Mouse (Mus musculus) common myeloid progenitor, adult 5-6 weeks (primary cell): ENCODE measurements around the gene B3galnt1. TPM values are rescaled to one million over a fixed set of nuclear protein-coding genes. Genes with fewer than 3 reads are reported as not detected.
A peak's percentile ranks its signal among the peaks of the same experiment; 100 is the strongest.

ENCODE experiments used
- ATAC-seq: replicated peaks from 2 replicates; pipeline ENCODE4 v1.8.0; 2016; ENCODE audit warnings: low read depth, mild to moderate bottlenecking, moderate TSS enrichment, inconsistent platforms; ENCODE audit not compliant: poor library complexity, severe bottlenecking
- total RNA-seq: library from RNA; stranded (forward); fragments of 200-1000, 187-1606 nt; gene quantifications from 2 replicates; pipeline ENCODE4 v1.2.3, GENCODE M21; 2017

B3galnt1 gene
- 1.0 TPM in 1 of 2 replicates, not detected in the other for total RNA-seq

DNA sequence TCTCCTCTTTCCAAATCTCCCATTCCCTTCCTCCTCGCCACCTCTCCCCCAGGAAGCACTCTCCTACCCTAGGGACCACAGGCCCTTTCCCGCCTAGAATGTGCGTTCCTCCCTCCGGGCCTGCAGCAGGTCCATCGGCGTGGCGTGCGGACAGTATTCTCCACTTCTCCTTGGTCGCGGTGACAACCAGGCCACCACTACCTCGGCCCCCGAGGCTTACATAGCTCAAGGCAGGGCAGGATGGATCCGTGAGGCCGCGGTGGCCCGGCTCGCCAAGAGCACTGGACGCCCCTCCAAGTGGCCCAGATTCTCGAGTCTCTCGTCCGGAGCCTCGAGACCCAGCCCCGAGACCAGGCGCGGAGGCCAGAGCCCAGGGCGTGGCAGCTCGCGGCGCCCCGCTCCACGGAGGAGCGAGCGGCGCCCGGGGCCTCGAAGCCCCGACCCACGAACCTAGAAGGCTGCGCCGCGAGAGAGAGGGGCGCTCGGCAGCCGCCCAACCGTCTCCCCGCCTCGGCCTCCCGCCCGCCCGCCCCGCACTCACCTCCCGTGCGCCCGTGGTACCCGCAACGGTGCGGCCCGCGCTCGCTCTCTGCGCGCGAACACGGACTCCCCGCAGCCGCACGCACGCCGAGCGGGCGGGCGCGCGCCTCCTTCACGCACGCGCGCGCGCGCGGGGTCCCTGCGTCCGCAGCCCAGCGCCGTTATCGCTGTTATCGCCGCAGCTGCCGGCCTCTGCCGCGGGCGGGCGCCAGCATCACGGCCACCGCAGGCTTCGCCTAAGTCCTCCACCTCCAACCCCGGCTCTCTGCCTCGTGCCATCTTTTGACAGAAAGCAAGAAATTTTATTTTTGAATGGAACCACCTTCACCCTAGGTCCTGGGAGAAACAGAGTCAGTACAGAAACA lies at the start of gene B3galnt1:
TSS of gene B3galnt1 (minus strand) at position 700 of the 905 bp plus-strand sequence.
- peak; percentile 77 for ATAC-seq

DNA sequence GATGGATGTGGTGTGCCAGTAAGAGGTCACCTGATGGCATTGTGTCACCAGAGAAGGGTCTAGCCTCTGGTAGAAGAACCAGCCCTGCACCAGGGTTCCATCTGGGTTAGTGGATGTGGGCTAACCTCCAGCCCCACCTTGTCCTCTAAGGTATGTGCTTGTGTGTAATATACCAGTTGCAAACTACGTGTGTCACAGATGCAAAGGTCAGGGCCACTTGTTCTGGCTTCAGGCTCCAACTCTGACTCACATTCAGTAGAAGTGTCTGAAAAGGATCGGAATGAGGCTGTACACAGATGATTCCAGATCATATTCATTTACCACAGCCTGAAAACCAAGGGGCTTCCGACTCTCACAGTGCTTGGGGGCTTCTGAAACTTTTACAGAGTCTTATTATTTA lies 35.8 kb upstream of the B3galnt1 start:
- no peak for ATAC-seq

GRCm38 (mm10) chr3:69633706-69634420 lies 35.1 kb upstream of the B3galnt1 start:
- no peak for ATAC-seq

- ATAC-seq, result no peak
Observed at GRCm38 (mm10) chr3:69626963-69627590, 28.3 kb upstream of the B3galnt1 start.

- no peak for ATAC-seq
Observed at GRCm38 (mm10) chr3:69626213-69626962, 27.6 kb upstream of the B3galnt1 start.

- no peak for ATAC-seq
Observed at GRCm38 (mm10) chr3:69624182-69624581, 25.4 kb upstream of the B3galnt1 start.

GRCm38 (mm10) chr3:69607909-69608308 lies 9.1 kb upstream of the B3galnt1 start:
- ATAC-seq, result no peak

- ATAC-seq, result no peak
Observed at GRCm38 (mm10) chr3:69607468-69607867, 8.7 kb upstream of the B3galnt1 start.

GRCm38 (mm10) chr3:69606923-69607322 lies 8.2 kb upstream of the B3galnt1 start:
- ATAC-seq, result 0 out of 2 replicates have a peak, but pooled peaks have one; percentile 36

DNA sequence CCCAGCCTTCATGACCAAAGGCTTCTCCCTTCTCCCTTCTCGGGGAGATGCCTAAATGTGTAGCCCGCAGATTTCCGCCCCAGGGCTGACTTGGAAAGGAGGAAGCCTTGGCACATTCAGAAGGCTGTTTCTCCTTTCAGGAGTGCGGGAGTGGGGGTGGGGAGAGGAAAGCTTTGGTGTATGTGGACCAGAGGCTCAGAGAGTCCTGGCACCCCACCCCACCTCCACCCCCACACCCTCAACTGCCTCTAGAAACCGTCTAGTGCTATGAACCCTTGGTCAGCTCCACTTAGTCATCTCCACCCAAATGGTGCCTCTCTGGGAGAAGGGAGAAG lies 373 bp upstream of the B3galnt1 start:
- peak; percentile 50 for ATAC-seq

DNA sequence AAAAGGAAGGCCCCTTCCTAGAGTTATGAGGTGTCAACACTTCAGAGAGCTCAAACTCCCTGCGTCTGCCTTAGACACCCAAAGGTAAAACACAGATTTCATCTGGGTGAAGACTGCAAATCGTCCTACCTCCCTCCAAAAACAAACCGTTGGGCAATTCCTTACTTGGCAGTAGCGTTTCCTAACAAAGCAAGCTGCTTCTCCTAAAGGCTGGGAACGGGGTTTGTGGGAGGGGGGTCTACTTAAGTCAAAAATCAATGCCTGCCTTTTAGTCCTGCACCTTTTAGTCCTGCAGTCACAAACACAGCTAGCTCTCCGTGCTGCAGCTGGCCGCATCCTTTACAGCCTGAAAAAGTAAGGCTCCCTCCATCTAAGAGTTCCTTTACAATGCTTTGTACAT lies 944 bp downstream of the B3galnt1 start:
- no peak for ATAC-seq

GRCm38 (mm10) chr3:69597211-69597610 lies 1.5 kb downstream of the B3galnt1 start:
- no peak for ATAC-seq

DNA sequence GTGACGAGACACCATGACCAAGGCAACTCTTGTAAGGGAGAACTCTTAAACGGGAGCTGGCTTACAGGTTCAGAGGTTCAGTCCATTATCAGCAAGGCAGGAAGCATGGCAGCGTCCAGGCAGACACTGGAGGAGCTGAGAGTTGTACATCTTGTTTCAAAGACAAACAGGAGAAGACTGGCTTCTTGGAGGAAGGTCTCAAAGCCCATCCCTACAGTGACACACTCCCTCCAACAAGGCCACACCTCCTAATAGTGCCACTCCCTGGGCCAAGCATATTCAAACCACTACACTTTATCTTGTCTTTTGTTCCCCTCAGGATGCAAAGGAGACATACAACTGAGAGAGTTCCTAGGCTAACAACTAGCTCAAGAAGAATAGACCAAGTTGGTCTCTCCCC lies 2.6 kb downstream of the B3galnt1 start:
- no peak for ATAC-seq

DNA sequence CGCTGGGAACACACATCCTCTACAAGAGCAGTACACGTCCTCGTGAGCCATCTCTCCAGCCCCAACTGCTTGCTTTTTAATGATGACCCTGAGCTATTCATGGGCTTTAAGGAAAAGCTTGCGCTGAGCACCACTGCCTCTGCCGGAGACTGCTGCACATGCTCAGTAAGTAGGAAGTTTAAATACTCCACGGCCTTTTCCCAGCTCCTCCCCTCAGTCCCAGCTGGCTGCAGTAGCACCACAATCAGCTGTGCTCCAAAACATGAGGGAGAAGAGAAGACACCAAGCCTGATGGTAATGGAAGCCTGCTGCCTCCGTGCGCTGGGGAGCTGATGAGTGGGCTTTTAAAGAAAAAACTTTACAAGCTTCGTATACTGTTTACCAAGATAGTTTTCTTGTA lies 4.7 kb downstream of the B3galnt1 start:
- ATAC-seq, result no peak

- no peak for ATAC-seq
Observed at GRCm38 (mm10) chr3:69593426-69593825, 5.3 kb downstream of the B3galnt1 start.

- peak; percentile 39 for ATAC-seq
Observed at GRCm38 (mm10) chr3:69588101-69588760, 10.5 kb downstream of the B3galnt1 start.

GRCm38 (mm10) chr3:69583798-69584197 lies 15.0 kb downstream of the B3galnt1 start:
- ATAC-seq, result no peak

DNA sequence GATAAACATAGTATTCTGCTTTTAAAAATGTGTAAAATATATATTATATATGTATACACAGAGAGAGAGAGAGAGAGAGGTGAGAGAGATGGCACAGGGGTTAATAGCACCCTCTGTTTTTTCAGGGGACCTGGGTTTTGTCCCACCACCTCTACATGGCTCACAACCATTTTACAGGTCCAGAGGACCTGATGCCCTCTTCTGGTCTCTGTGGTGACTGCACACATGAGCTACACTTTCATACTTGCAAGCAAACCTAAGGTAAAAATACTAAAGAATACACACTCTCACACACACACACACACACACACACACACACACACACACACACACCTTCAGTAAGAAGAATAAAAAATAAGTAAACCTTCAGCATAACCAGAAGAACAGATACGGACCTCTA lies 20.0 kb downstream of the B3galnt1 start:
- no peak for ATAC-seq

DNA sequence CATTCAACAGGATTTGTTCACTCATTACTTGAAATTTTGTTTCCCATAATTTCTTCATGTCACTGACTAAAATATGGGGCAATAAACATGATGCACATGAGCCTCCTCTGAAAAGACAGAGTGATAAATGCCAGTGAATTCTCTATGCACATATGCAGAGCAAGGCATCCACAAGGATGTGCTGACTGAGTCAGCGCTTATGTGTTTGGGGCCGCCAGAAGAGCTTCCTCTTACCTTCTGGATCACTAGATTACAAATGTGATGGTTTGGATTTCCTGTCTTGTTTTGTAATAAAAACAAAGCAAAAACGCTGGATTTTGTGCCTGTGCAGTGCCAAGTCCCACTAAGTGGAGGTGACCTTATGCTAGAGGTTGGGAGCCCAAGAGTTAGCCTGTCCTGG lies 22.0 kb downstream of the B3galnt1 start:
- peak; percentile 42; the same call in 1 of the 2 replicates for ATAC-seq

GRCm38 (mm10) chr3:69575577-69575976 lies 23.2 kb downstream of the B3galnt1 start:
- no peak for ATAC-seq
